Mouse (Mus musculus) embryo, embryonic 11 days (tissue): ENCODE measurements around the gene Pola2.

ENCODE experiments used
- DNase-seq: peaks from one replicate; pipeline ENCODE4 v3.0.0-alpha.2; 2015

The Pola2 gene

GRCm38 (mm10) chr19:5935691-5936090 lies 28.3 kb downstream of the Pola2 start:
- no peak for DNase-seq

- peak; percentile 28 for DNase-seq
Measured at GRCm38 (mm10) chr19:5935266-5935665, 28.7 kb downstream of the Pola2 start.

- no peak for DNase-seq
Measured at GRCm38 (mm10) chr19:5929634-5930596, 34.1 kb downstream of the Pola2 start.

- no peak for DNase-seq
Measured at GRCm38 (mm10) chr19:5928546-5928945, 35.5 kb downstream of the Pola2 start.

- DNase-seq = no peak
Measured at GRCm38 (mm10) chr19:5928104-5928503, 35.9 kb downstream of the Pola2 start.

- DNase-seq = no peak
Measured at GRCm38 (mm10) chr19:5927532-5927931, 36.5 kb downstream of the Pola2 start.

GRCm38 (mm10) chr19:5927026-5927425 lies 37.0 kb downstream of the Pola2 start:
- DNase-seq = peak; percentile 28

GRCm38 (mm10) chr19:5925311-5925855 lies 38.6 kb downstream of the Pola2 start:
- no peak for DNase-seq

GRCm38 (mm10) chr19:5924713-5925093 lies 39.3 kb downstream of the Pola2 start, which contains the start of gene Cdc42ep2:
Gene Cdc42ep2 (minus strand): TSS chr19:5924816.
- peak; percentile 96 for DNase-seq

- peak; percentile 96 for DNase-seq
Measured at GRCm38 (mm10) chr19:5923990-5924712, 39.9 kb downstream of the Pola2 start.

GRCm38 (mm10) chr19:5922963-5923362 lies 41.0 kb downstream of the Pola2 start:
- DNase-seq = no peak

GRCm38 (mm10) chr19:5922119-5922942 lies 41.7 kb downstream of the Pola2 start:
- no peak for DNase-seq

GRCm38 (mm10) chr19:5921715-5922114 lies 42.3 kb downstream of the Pola2 start:
- DNase-seq = peak; percentile 40

- DNase-seq = no peak
Measured at GRCm38 (mm10) chr19:5913007-5913719, 50.8 kb downstream of the Pola2 start, which contains the start of gene Dpf2. Gene Dpf2 (minus strand): TSS chr19:5913010.

- DNase-seq = peak; percentile 100
Measured at GRCm38 (mm10) chr19:5912103-5913006, 51.6 kb downstream of the Pola2 start.

- DNase-seq = no peak
Measured at GRCm38 (mm10) chr19:5911430-5912102, 52.4 kb downstream of the Pola2 start.

GRCm38 (mm10) chr19:5910221-5910620 lies 53.8 kb downstream of the Pola2 start:
- no peak for DNase-seq

- DNase-seq = no peak
Measured at GRCm38 (mm10) chr19:5907275-5907674, 56.7 kb downstream of the Pola2 start.

- peak; percentile 97 for DNase-seq
Measured at GRCm38 (mm10) chr19:5894002-5894678, 69.9 kb downstream of the Pola2 start, which contains the start of gene Tigd3. Gene Tigd3 (minus strand): TSS chr19:5894149.
